ENCODE assay signal across 9 mouse cellular contexts in the genomic region with DNA sequence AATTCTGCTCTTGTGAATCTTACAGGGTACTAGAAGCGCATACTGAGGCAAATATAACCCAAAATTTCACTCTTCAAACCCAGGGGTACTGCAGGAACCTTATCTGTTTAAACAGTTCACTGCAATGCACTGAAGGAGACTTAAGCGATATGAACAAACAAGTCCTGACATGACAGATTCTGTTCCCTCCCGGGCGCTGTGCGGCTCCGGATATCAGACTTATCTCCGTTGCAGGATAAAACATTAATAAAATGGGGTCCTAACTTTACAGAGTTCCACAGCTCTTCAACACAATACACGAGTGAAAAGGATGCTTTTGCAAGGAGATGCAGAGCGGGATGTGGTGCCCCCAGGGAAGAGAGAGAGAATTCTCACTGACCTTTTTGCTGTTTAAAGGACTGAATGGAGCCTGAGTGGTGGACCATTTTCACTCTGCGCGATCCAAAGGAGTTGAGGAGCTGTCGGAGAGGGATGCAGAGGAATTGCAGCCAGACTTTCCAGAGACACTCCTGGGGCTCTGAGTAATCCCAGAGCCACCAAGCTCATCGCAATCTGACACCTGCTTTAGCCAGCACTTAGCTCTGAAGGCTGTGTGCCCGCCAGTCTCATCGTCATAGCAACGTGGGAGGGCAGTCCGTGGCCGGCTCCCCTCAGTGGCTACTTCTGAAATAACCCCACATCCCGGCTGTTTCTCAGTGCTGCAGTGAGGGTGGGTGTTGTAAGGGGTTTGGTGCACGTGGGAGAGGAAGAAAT. TPM values are rescaled to one million over a fixed set of nuclear protein-coding genes. Genes with fewer than 3 reads are reported as not detected.
DNase-seq lines count a peak whose midpoint lies in the region; ATAC-seq lines count a peak whose summit lies in the region.
"Had no signal": no experiment of that assay in that cellular context is flagged by ENCODE, and none has a peak within 500 bp of the region (broad histone marks: within the 10 kb centered on the region; RNA-seq: fewer than 3 reads in every experiment).

No protein-coding gene starts in this region.

- ATAC-seq in lung, embryonic 16.5 days (ENCODE audit: low read depth), result no peak; the same call in 1 of the 2 replicates
- 0 out of 2 replicates have a peak, but pooled peaks have one; percentile 69 for ATAC-seq in embryonic facial prominence, embryonic 13.5 days (ENCODE audit: insufficient number of reproducible peaks, insufficient read depth, low FRiP score, low TSS enrichment, low read depth)
- ATAC-seq in heart, embryonic 11.5 days (replicated peaks; ENCODE audit: insufficient number of reproducible peaks, low FRiP score, low TSS enrichment), result peak; percentile 80
- ATAC-seq in midbrain, embryonic 14.5 days (ENCODE audit: low FRiP score, low TSS enrichment), result peak; percentile 84
- no peak for ATAC-seq in activated CD4-positive, CD25-positive, alpha-beta regulatory T cell, adult 4 months

- peak overlapping the region; percentile 21; the same call in 1 of the 2 replicates for H3K4me3 ChIP-seq in lung, embryonic 16.5 days (ENCODE audit: low read length)
- peak overlapping the region; percentile 37 for H3K4me3 ChIP-seq in embryonic facial prominence, embryonic 13.5 days
- peak overlapping the region; percentile 29 for H3K4me3 ChIP-seq in heart, embryonic 11.5 days (ENCODE audit: low read depth, low read length)
- peak overlapping the region; percentile 38 for H3K4me3 ChIP-seq in midbrain, embryonic 14.5 days (replicated peaks; ENCODE audit: low read depth, low read length)

- 3% methylated on average over 20 of the region's 20 CpGs for WGBS in lung, embryonic 16.5 days
- WGBS in embryonic facial prominence, embryonic 13.5 days, result 7% methylated on average over 20 of the region's 20 CpGs
- 7% methylated on average over 20 of the region's 20 CpGs for WGBS in heart, embryonic 11.5 days (ENCODE audit: insufficient replicate concordance)
- 3% methylated on average over 20 of the region's 20 CpGs for WGBS in midbrain, embryonic 14.5 days

- H3K9me3 ChIP-seq in lung, embryonic 16.5 days (ENCODE audit: control insufficient read depth, low read length), result no peaks in the 10 kb centered on the region
- H3K9me3 ChIP-seq in embryonic facial prominence, embryonic 13.5 days, result no peaks in the 10 kb centered on the region
- H3K9me3 ChIP-seq in heart, embryonic 11.5 days (replicated peaks; ENCODE audit: control insufficient read depth, low read length), result no peaks in the 10 kb centered on the region
- H3K9me3 ChIP-seq in midbrain, embryonic 14.5 days (ENCODE audit: control insufficient read depth, low read length), result no peaks in the 10 kb centered on the region

- H3K27ac ChIP-seq in lung, embryonic 16.5 days (ENCODE audit: low read length), result no peak overlapping the region
- H3K27ac ChIP-seq in embryonic facial prominence, embryonic 13.5 days, result no peak overlapping the region
- no peak overlapping the region for H3K27ac ChIP-seq in heart, embryonic 11.5 days (ENCODE audit: low read depth, low read length)
- H3K27ac ChIP-seq in midbrain, embryonic 14.5 days (replicated peaks; ENCODE audit: low read depth, low read length), result no peak overlapping the region

- no peaks in the 10 kb centered on the region for H3K36me3 ChIP-seq in lung, embryonic 16.5 days (ENCODE audit: control insufficient read depth, insufficient read depth, low read length)
- H3K36me3 ChIP-seq in embryonic facial prominence, embryonic 13.5 days, result no peaks in the 10 kb centered on the region
- no peaks in the 10 kb centered on the region for H3K36me3 ChIP-seq in heart, embryonic 11.5 days (ENCODE audit: control insufficient read depth, insufficient read depth, low read length)
- no peaks in the 10 kb centered on the region for H3K36me3 ChIP-seq in midbrain, embryonic 14.5 days (ENCODE audit: control insufficient read depth, insufficient read depth, low read length)

- no peaks in the 10 kb centered on the region; the same call in 1 of the 2 replicates for H3K4me1 ChIP-seq in lung, embryonic 16.5 days (replicated peaks; ENCODE audit: control insufficient read depth, insufficient read depth, low read length)
- H3K4me1 ChIP-seq in embryonic facial prominence, embryonic 13.5 days, result peaks cover 8% of the 10 kb centered on the region
- H3K4me1 ChIP-seq in heart, embryonic 11.5 days (ENCODE audit: control insufficient read depth, insufficient read depth, low read length), result no peaks in the 10 kb centered on the region
- peaks cover 5% of the 10 kb centered on the region; the same call in 1 of the 2 replicates for H3K4me1 ChIP-seq in midbrain, embryonic 14.5 days (ENCODE audit: control insufficient read depth, insufficient read depth, low read length)

- peak overlapping the region; percentile 45 for H3K4me2 ChIP-seq in lung, embryonic 16.5 days (ENCODE audit: low read depth, low read length)
- peak overlapping the region; percentile 60 for H3K4me2 ChIP-seq in embryonic facial prominence, embryonic 13.5 days
- H3K4me2 ChIP-seq in heart, embryonic 11.5 days, result peak overlapping the region; percentile 63
- peak overlapping the region; percentile 65 for H3K4me2 ChIP-seq in midbrain, embryonic 14.5 days (ENCODE audit: low read length)

- DNase-seq in lung, postnatal 14 days, result no peak
- peak; percentile 42 to 56 for DNase-seq in layer of hippocampus, postnatal 10 days (ENCODE audit: low spot score in 2 of 2)
- DNase-seq in midbrain, embryonic 14.5 days, result peak; percentile 77
- peak; percentile 37 for DNase-seq in testis, postnatal 10 days (ENCODE audit: low spot score)

- no peak overlapping the region for H3K9ac ChIP-seq in lung, embryonic 16.5 days (ENCODE audit: low read length)
- H3K9ac ChIP-seq in embryonic facial prominence, embryonic 13.5 days, result peak overlapping the region; percentile 53; the same call in 1 of the 2 replicates
- H3K9ac ChIP-seq in heart, embryonic 11.5 days (ENCODE audit: low read depth, low read length), result no peak overlapping the region
- peak overlapping the region; percentile 44 for H3K9ac ChIP-seq in midbrain, embryonic 14.5 days (replicated peaks; ENCODE audit: low read length)

- no peaks in the 10 kb centered on the region for H3K27me3 ChIP-seq in lung, embryonic 16.5 days (ENCODE audit: control insufficient read depth, insufficient read depth, low read depth, low read length)
- H3K27me3 ChIP-seq in embryonic facial prominence, embryonic 13.5 days, result no peaks in the 10 kb centered on the region
- no peaks in the 10 kb centered on the region for H3K27me3 ChIP-seq in heart, embryonic 11.5 days (ENCODE audit: control insufficient read depth, insufficient read depth, low read length)
- H3K27me3 ChIP-seq in midbrain, embryonic 14.5 days (ENCODE audit: control insufficient read depth, insufficient read depth, low read length), result no peaks in the 10 kb centered on the region

RNA-seq across cellular contexts. Expression of gene Ano3, which starts 0.9 kb away (rescaled TPM):
- not detected in 2 replicates for polyA plus RNA-seq in lung, embryonic 16.5 days (2015; fragmentation: Nextera tagmentation; extraction: Ambion mirVana)
- polyA plus RNA-seq in embryonic facial prominence, embryonic 13.5 days (2015; fragmentation: Nextera tagmentation; extraction: Ambion mirVana), result 0.14 TPM in 2 replicates
- polyA plus RNA-seq in heart, embryonic 11.5 days (2014; fragmentation: Nextera tagmentation; extraction: Ambion mirVana), result 0.23 and 0.66 TPM in 2 replicates
- total RNA-seq in layer of hippocampus, postnatal 10 days (2021), result 10 to 100 TPM; 15.2 to 16.3 TPM
- polyA plus RNA-seq in midbrain, embryonic 14.5 days (2014; fragmentation: Nextera tagmentation; extraction: Ambion mirVana), result 0.59 and 0.72 TPM in 2 replicates
- not detected for polyA plus RNA-seq in activated CD4-positive, CD25-positive, alpha-beta regulatory T cell, adult 4 months (2017; shearing (Covaris generic))
- polyA plus RNA-seq: small intestine, adult 2 months had no signal

Comparison
In these comparisons a context has a peak if more than half of its experiments do, and no peak if none do; other contexts are left out.
1. ATAC-seq: peak in embryonic facial prominence, embryonic 13.5 days (single experiment), heart, embryonic 11.5 days (single experiment) and midbrain, embryonic 14.5 days (single experiment); none in lung, embryonic 16.5 days (single experiment) and activated CD4-positive, CD25-positive, alpha-beta regulatory T cell, adult 4 months (single experiment).
2. H3K9ac ChIP-seq: peak in embryonic facial prominence, embryonic 13.5 days (single experiment) and midbrain, embryonic 14.5 days (single experiment); none in lung, embryonic 16.5 days (single experiment) and heart, embryonic 11.5 days (single experiment).
3. Peak in every context shown above with its lines, with median percentiles within 50 percentile points of each other: H3K4me2 ChIP-seq and H3K4me3 ChIP-seq.